Mouse (Mus musculus): ENCODE data around the gene Mrpl45.
A peak's percentile ranks its signal among the peaks of the same experiment; 100 is the strongest.
"Not testable (repeated sequence)": the region's sequence is repeated elsewhere in the genome, so short reads cannot be mapped to it uniquely, and the experiment has no call there.

The Mrpl45 gene

GRCm38 (mm10) chr11:97315504-97316503, at the start of gene Mrpl45:
Mrpl45 (plus strand) TSS chr11:97315716.
- peak; percentile 99 for DNase-seq

- not testable (repeated sequence) for DNase-seq
Measured at GRCm38 (mm10) chr11:97266544-97266943, 49.0 kb upstream of the Mrpl45 start.

GRCm38 (mm10) chr11:97270004-97270403, 45.5 kb upstream of the Mrpl45 start:
- not testable (repeated sequence) for DNase-seq

- DNase-seq = no peak
Measured at GRCm38 (mm10) chr11:97272835-97273234, 42.7 kb upstream of the Mrpl45 start.

- no peak for DNase-seq
Measured at GRCm38 (mm10) chr11:97273613-97274012, 41.9 kb upstream of the Mrpl45 start.

- DNase-seq = not testable (repeated sequence)
Measured at GRCm38 (mm10) chr11:97274947-97275346, 40.6 kb upstream of the Mrpl45 start.

GRCm38 (mm10) chr11:97275349-97275748, 40.2 kb upstream of the Mrpl45 start:
- DNase-seq = no peak

GRCm38 (mm10) chr11:97276019-97276418, 39.5 kb upstream of the Mrpl45 start:
- no peak for DNase-seq

- DNase-seq = no peak
Measured at GRCm38 (mm10) chr11:97277166-97277565, 38.4 kb upstream of the Mrpl45 start.

GRCm38 (mm10) chr11:97278456-97278855, 37.1 kb upstream of the Mrpl45 start:
- DNase-seq = no peak

GRCm38 (mm10) chr11:97279040-97279404, 36.5 kb upstream of the Mrpl45 start:
- no peak for DNase-seq

GRCm38 (mm10) chr11:97279405-97280215, 35.9 kb upstream of the Mrpl45 start:
- peak; percentile 71 to 82 for DNase-seq

GRCm38 (mm10) chr11:97280216-97280861, 35.2 kb upstream of the Mrpl45 start, which contains the start of gene Npepps:
Npepps (minus strand) TSS chr11:97280638.
- DNase-seq = peak; percentile 84 to 88

GRCm38 (mm10) chr11:97282179-97282578, 33.3 kb upstream of the Mrpl45 start:
- DNase-seq = no peak

GRCm38 (mm10) chr11:97284854-97285253, 30.7 kb upstream of the Mrpl45 start:
- DNase-seq = no peak

- no peak for DNase-seq
Measured at GRCm38 (mm10) chr11:97285852-97286775, 29.4 kb upstream of the Mrpl45 start.

- DNase-seq = no peak
Measured at GRCm38 (mm10) chr11:97286973-97287372, 28.5 kb upstream of the Mrpl45 start.

- DNase-seq = no peak
Measured at GRCm38 (mm10) chr11:97287643-97288042, 27.9 kb upstream of the Mrpl45 start.

- no peak for DNase-seq
Measured at GRCm38 (mm10) chr11:97289276-97290230, 26.0 kb upstream of the Mrpl45 start.

- no peak for DNase-seq
Measured at GRCm38 (mm10) chr11:97292731-97293130, 22.8 kb upstream of the Mrpl45 start.

Measured in thymus, postnatal 36 days (tissue).